Mouse (Mus musculus) urinary bladder, postnatal 10 days (tissue): ENCODE results near the gene Celf3.
A peak's percentile ranks its signal among the peaks of the same experiment; 100 is the strongest.

ENCODE experiments used
- DNase-seq: peaks from one replicate; pipeline ENCODE4 v3.0.0; 2022; ENCODE audit warnings: low spot score

The Celf3 gene

GRCm38 (mm10) chr3:94477981-94478422 lies at the start of gene Celf3:
Gene Celf3 (plus strand): TSS chr3:94478295.
- DNase-seq: no peak

- no peak for DNase-seq
Measured at GRCm38 (mm10) chr3:94430980-94431379, 47.1 kb upstream of the Celf3 start.

- no peak for DNase-seq
Measured at GRCm38 (mm10) chr3:94434305-94434704, 43.8 kb upstream of the Celf3 start.

GRCm38 (mm10) chr3:94436420-94436819 lies 41.7 kb upstream of the Celf3 start:
- no peak for DNase-seq

DNA sequence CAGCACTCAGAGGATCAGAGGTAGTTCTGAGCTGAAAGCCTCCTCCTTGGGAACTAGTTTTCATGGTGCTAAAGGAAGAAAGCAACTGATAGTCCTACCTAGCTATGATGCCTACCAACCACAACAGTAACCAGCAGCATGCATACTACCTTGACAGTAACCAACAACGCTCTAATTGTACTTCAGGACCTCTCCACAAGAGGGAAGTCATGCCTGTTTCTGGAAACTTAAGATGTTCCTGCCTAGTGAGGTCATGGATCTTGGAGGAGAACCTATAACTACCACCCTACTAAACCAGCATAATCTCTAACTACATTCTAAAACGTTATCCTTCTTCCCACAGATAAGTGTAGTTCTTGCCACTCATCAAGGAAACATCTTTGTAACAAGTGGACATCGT lies 36.9 kb upstream of the Celf3 start:
- DNase-seq: no peak

- peak; percentile 80 for DNase-seq
Measured at GRCm38 (mm10) chr3:94442951-94443596, 35.0 kb upstream of the Celf3 start, which contains the start of gene Mrpl9. Gene Mrpl9 (plus strand): TSS chr3:94443318.

- no peak for DNase-seq
Measured at GRCm38 (mm10) chr3:94443597-94443964, 34.5 kb upstream of the Celf3 start, which contains the start of gene Oaz3. Gene Oaz3 (minus strand): TSS chr3:94443915.

DNA sequence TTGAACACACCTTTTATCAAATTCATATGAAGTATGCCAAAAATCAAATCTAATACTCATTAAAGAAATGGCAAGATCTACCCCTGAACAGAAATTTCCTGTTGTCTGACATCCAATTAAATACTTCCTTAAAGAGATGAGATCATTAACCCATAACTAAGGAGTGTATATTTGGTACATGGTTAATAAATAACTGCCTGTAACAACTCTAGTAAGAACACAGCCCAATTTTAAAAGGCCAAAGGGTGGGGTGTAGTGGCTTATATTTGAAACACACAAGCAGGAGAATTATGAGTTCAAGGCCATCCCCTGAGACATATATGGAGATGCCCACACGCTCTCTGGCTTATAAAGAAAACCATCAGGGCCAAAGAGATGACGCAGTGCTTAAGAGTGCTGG lies 28.7 kb upstream of the Celf3 start:
- DNase-seq: no peak

- DNase-seq: no peak
Measured at GRCm38 (mm10) chr3:94456529-94457000, 21.5 kb upstream of the Celf3 start.

- no peak for DNase-seq
Measured at GRCm38 (mm10) chr3:94457055-94457454, 21.0 kb upstream of the Celf3 start.

- DNase-seq: no peak
Measured at GRCm38 (mm10) chr3:94459834-94460233, 18.3 kb upstream of the Celf3 start.

- DNase-seq: no peak
Measured at GRCm38 (mm10) chr3:94463926-94464578, 14.0 kb upstream of the Celf3 start.

DNA sequence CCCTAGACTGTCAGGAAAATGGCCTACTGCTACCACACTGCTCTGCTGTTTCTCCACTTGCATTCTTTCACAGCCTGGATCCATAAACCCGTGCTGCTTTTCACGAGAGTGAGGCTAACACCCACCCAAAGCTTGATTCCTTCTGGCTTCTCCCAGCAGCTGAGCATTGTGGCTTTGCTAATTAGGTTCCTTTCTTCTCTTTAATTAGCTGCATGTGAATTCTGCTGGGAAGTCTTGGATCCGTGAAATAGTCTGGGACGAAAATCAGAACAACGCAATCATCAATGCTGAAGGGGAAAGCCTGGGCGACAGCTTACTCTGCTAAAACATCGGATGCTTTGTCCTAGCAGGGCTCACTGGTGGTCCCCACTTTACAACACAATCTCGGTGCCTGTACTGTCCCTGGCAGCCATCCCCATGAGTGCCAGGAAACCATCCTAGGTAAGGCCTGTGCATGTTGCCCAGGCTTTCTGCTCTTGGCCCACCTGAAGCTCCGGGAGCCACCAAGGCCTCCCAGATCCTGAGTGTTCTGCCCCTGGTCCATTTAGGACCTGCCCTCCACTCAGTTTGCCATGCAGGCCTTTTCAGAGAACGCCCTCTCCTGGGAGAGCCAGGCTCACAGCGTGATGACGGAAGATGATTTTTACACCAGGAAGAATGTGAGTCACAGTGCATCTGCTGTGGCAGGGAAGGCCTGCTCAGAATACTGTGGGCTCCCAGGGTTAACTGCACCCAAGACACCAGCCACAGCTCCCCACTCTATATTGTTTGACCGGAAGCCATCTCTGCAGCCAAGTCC lies 12.3 kb upstream of the Celf3 start:
- no peak for DNase-seq

DNA sequence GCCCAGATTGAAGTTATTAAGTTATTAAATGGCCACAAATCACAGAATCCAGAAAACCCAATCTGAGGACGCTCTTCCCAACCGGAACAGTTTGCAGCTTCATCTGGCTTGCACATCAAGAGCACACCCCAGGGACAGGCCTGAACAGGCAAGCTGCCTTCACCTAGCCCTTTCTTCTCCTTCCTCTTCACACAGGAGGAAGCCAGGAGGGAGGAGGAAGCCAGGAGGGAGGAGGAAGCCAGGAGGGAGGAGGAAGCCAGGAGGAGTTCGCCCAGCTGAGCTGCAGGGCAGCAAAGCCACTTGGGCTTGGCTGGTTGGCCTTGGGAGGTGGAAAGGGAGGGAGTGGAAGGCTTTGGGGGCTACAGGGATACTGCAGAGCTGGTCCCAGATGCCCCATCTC lies 9.2 kb upstream of the Celf3 start:
- no peak for DNase-seq

- DNase-seq: no peak
Measured at GRCm38 (mm10) chr3:94472447-94473114, 5.5 kb upstream of the Celf3 start.

- no peak for DNase-seq
Measured at GRCm38 (mm10) chr3:94473115-94473505, 5.0 kb upstream of the Celf3 start.

DNA sequence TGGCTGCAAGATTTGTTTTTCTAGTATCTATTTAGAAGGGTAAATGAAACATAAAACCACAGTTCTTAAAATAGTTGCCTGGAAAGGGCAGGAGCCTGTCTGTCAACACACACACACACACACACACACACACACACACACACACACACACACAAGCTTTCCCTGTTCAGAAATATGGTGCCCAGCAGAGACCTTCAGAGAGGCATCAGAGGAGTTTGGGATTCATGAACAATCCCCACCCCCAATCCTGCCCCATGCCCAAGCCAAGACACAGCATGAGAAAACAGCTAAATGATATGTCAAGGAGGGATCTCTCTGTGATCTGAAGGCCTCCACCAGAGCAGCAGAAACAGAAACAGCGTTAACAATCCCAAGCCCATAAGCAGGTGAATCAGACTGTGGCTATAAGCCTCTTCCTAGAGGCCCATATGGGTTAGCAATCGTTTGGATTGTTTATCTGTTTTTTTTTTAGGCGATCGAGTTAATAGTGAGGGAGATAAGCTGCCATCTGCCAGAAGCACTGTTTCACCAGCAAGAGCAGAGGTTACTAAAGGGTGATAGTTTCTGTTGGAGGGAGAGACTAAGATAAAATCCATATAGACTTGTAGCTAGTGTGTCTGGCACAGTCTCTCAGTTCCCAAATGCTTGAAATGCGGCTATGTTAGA lies 4.4 kb upstream of the Celf3 start:
- DNase-seq: no peak

GRCm38 (mm10) chr3:94476301-94477035 lies 1.6 kb upstream of the Celf3 start:
- DNase-seq: no peak

DNA sequence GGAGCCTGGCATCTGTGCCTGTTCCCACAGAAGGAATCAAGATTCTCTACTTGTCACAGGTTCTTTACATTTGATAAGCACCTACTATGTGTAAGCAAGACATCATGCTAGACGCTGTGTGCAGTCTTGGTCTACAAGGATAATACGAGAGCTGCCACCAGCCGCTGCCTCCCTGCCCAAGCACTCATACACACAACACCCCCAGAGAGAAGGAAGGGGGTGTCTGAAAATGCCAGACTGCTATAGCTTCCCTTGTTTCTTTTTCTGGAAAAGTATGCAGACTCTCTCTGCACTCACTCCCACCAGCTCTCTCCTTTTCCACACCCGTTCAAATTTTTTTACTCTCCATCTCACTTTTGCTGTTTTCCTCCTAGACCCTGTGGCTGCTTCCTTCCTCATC lies 651 bp upstream of the Celf3 start:
- DNase-seq: no peak

GRCm38 (mm10) chr3:94478591-94479169 lies 585 bp downstream of the Celf3 start:
- no peak for DNase-seq

GRCm38 (mm10) chr3:94479564-94479963 lies 1.5 kb downstream of the Celf3 start:
- no peak for DNase-seq
